Mouse (Mus musculus) frontal cortex, postnatal 14 days (tissue): ENCODE results near the gene Anapc15.

Source experiments
- DNase-seq, 2 experiments: peaks; one replicate each; pipeline ENCODE4 v3.0.0; 2022; ENCODE audit warnings: low spot score in 2 of 2

Gene Anapc15

DNA sequence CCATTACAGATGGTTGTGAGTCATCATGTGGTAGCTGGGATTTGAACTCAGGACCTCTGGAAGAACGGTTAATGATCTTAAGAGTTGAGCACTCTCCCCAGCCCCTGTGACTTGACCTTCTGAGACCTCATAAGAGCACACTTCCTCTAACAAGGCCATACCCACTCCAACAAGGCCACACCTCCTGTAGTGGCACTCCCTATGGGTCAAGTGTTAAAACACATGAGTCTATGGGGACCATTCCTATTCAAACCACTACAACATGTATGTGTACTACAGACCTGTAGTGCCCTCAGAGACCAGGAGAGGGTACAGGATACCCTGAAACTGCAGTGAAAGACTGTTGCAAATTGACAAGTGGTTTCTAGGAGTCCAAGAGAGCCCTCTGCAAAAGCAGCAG, 15.6 kb upstream of the Anapc15 start:
- no peak for DNase-seq

DNA sequence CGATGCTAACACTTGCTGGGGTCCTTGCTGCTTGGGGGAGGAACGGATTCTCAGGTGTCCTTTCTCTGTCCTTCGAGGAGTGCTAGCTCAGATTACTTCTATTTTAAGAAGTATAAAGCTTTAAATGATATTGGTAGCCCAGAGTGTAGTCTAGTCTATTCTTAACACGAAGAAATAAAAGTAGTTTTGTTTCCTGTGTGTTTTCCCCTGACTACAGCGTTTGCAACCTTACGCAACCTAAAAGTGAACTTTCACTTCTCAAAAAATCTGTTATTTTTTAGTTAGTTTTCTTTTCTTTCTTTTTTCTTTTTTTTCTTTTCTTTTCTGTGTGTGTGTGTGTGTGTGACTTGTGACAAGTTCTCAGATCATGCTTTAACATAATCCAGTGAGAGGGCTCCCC, 11.8 kb upstream of the Anapc15 start:
- no peak for DNase-seq

GRCm38 (mm10) chr7:101852846-101853245, 10.7 kb upstream of the Anapc15 start:
- DNase-seq, result no peak

GRCm38 (mm10) chr7:101853816-101854215, 9.7 kb upstream of the Anapc15 start:
- DNase-seq, result no peak

DNA sequence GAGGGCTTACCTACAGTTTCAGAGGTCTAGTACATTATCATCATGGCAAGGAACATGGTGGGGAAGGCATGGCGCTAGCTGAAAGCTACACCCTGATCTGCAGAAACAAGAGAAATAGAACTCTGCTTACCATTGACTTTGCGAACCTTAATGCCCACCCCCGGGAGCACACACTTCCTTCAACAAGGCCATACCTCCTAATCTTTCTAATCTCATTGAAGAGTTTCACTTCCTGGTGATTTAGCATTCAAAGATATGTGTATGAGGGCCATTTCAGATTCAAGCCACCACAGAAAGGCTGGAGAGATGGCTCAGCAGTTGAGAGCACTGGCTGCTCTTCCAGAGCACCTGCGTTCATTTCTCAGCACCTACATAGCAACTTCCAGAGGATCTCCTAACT, 6.4 kb upstream of the Anapc15 start, which contains the start of gene Folr2:
Gene Folr2, minus strand, starts transcription at position 101 of the 400 bp plus-strand sequence.
- no peak for DNase-seq

- no peak for DNase-seq
Measured at GRCm38 (mm10) chr7:101858362-101858761, 5.2 kb upstream of the Anapc15 start.

- DNase-seq, result no peak
Measured at GRCm38 (mm10) chr7:101860978-101861377, 2.5 kb upstream of the Anapc15 start.

DNA sequence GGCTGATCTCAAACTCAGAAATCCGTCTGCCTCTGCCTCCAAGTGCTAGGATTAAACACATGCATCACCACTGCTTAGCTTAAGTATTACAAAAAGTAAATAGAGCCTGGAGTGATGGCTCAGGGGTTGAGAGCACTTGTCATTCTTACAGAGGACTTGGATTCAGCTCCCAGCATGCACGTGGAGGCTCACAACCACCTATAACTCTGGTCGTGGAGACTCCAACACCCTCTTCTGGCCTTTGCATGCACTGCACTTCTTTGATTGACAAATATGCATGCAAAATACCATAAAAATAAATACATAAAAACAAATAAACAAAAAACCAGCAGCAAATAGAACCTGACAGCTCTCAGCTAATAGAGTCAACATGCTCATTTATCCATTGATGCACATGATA, 1.2 kb upstream of the Anapc15 start:
- DNase-seq, result no peak

GRCm38 (mm10) chr7:101866491-101867265, 3.2 kb downstream of the Anapc15 start:
- DNase-seq, result no peak

- DNase-seq, result no peak
Measured at GRCm38 (mm10) chr7:101867482-101867881, 4.0 kb downstream of the Anapc15 start.

DNA sequence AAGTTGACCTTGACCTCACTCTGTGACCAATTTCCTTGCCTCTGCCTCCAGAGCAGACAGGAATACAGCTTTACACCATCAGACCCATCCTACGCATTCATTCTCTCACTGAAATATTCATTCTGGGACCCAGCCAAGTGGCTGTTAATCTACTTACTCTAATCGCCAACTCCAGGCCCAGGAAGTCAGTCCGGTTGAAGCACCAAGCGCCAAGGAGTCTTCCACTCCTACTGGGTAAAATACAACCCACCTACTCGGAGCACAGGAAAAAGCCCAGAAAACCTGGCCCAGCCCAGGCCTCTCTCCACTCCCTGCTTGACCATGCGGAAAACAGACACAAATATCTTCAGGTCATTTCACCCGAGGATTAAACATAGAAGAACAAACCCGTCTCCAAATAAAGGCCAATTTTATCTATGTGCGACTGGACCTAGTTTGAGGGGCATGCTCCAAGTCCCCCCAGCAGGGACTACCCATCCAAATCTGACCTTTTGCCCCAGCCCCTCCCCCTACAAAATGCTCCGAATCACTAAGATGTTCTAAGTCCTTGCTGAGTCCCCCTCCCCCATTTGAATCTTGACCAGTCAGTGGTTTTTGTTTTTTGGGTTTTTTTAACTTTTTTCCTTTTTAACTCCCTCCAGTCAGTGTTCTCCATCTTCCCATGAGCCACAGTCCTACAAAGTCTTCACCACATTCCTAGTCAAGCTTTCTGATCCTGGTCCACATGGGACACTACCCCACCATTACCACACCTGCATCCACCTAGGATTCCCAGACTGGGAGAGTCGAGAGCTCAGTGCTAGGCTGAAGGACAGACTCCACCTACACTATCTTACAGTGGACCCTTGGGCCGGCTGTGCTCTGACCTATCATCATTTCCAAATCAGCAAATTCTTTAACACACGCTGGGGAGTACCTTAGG, 5.0 kb downstream of the Anapc15 start:
- no peak for DNase-seq

DNA sequence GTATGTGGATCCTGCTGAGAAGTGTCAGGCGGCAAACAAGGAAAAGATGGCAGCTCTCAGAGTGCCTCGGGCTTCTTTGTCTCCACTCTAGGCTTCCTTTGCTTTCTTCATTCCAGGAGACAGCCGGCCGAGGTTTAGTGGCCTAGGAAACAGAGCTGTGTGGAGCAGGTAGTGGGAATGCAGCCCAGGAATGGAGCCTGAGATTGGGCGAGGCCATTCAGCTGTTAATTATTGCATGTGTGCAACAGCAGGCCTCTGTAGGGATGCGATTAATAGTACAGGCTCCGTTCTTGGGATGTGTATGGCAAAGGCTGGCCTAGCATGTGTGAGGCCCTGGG, 5.6 kb downstream of the Anapc15 start:
- no peak for DNase-seq

DNA sequence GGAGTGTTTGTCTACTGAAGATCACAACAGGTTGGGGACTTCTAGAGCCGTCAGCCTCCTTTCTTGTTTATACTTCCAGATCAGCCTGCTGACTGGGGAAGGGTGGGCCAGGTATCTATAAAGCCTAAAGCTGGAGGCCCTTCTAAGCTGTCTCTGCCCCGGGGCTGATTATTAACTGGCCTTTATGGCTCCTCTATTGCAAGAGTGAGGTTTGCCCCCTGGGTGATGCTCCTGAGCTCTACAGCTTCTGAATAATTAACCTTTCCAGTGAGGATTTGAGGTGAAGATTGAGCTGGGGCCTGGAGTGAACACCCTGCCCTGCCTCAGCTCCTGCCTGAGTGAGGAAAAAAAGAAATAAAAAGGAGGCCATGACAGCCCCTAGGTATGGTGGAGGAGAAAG, 7.1 kb downstream of the Anapc15 start, which contains the start of gene Folr1:
Gene Folr1, minus strand, starts transcription at position 160 of the 400 bp plus-strand sequence.
- DNase-seq, result no peak

GRCm38 (mm10) chr7:101871296-101871695, 7.8 kb downstream of the Anapc15 start:
- DNase-seq, result no peak

DNA sequence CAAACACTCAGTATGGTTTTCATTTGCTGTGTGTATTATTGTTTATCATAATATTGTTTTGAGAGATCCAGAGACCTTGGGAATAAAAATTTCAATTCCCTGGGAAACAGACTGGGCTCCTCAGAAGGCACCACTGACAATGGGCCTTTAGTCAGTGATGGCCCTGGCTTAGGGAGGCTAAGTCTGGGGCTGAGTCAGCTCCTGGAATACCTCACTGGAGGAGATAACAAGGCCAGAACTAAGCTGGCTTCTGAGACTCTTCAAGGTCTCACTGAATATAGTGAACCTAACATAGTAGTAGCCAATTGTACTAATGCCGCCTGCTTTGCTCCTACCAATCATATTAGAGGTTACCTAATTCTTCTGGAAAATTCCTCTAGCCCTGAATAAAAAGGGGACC, 12.5 kb downstream of the Anapc15 start:
- DNase-seq, result no peak

DNA sequence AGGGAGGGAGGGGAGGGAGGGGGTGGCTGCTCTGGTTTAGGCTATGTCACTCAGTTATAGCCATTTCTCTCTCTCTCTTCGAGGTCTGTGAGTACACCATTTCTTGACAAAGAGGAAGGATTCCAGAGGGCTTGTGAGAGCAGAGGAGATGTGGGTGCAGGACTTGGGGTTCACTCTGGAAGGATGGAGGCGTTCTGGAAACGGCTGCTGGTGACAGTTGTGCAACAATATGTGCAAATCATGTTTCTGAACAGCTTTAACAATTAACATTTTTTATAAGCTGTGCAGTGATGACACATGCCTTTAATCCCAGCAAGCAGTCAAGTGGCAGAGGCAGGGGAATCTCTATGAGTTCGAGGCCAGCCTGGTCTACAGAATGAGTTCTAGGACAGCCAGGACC, 17.3 kb downstream of the Anapc15 start:
- DNase-seq, result no peak

DNA sequence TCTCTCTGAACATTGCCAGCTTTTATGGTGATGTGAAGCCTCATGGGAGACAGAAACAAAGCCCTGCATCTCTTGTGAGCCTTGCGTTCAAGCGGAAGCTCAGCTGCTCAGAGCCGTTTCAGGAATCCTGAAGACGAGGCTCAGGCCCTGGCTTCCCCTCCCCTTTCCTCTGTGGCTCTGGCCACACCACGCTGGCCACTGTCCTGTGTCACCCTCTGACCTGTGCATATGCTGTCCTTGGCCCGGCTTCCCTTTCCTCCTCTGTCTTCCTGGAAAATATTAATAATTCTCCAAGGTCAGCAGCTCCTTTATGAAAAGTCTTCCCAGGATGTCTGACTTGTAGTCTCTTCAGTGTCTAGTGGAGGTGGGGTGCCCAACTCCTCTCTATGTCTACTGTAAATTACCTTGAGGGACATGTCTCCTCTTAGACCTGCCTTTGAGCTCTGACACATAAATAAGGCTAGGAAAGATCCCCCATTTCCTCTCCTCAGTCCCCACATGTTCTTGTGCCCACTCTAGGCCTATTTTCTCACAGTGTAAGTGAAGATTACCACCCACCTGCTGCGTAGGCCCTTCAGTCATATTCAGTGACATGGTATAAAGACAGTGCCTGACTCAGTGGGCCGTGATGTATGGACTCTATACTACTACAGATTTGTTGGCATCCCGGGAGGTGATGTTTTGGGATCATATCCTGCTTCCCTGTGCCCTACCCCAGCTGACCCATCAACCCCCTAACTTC, 19.1 kb downstream of the Anapc15 start:
- no peak for DNase-seq

- no peak for DNase-seq
Measured at GRCm38 (mm10) chr7:101884160-101884559, 20.6 kb downstream of the Anapc15 start.

DNA sequence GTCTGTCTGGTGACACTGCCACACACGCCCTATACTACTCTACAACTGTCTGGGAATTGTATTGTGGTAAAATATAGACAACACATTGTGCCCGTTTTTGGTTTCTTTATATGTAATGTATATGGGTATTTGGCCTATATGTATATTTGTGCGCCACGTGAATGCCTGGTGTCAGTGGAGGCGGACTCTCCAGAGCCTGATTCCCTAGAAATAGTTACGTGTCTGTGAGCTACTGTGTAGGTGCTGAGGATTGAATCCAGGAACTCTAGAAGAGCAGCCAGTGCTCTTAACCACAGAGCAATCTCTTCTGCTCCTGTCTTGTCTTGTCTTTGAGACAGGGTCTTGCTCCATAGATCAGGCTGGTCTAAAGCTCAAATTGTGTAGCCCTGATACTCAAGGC, 22.8 kb downstream of the Anapc15 start:
- no peak for DNase-seq

- DNase-seq, result no peak
Measured at GRCm38 (mm10) chr7:101888460-101888859, 24.9 kb downstream of the Anapc15 start.

DNA sequence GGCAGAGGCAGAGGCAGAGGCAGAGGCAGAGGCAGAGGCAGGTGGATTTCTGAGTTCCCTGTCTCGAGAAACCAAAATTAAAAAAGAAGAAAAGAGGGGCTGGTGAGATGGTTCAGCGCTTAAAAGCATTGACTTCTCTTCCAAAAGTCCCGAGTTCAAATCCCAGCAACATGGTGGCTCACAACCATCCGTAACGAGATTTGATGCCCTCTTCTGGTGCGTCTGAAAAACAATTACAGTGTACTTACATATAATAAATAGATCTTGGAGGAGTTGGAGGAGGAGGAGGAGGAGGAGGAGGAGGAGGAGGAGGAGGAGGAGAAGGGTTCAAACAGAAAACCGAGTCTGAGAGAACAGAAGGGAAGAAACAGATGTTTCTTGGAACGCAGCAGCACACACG, 32.2 kb downstream of the Anapc15 start:
- no peak for DNase-seq
